Mouse (Mus musculus): ENCODE results near the gene Bdkrb2.

The Bdkrb2 gene

DNA sequence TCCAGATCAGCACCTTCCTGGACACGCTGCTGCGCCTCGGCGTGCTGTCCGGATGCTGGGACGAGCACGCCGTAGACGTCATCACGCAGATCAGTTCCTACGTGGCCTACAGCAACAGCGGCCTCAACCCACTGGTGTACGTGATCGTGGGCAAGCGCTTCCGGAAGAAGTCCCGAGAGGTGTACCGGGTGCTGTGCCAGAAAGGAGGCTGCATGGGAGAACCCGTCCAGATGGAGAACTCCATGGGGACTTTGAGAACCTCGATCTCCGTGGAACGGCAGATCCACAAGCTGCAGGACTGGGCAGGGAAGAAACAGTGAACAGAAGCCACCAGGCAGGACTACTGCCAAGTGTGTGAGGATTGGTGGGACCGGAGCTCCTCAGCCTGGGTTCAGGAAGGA is 29.3 kb downstream of the Bdkrb2 start:
- DNase-seq (ENCODE audit: low spot score), result no peak

DNA sequence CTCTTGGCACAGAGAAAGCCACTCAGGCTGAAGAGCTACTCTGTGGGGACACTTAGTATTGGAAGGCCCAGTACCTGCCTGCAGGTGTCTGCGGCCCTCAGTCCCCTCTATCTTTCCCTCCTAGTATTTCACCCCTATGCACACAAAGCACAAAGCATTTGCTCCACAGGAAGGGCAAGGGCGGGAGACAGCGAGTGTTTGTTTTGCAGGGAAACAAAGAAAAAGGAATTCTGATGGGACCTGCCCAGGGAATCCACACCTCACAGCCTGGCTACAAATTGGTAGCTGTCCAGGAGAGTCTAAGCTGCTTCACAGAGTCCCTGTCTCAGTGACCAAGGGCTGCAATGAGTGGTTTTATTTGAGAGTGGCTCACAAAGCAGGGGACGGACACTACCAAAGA is 30.4 kb downstream of the Bdkrb2 start:
- DNase-seq (ENCODE audit: low spot score), result no peak

DNA sequence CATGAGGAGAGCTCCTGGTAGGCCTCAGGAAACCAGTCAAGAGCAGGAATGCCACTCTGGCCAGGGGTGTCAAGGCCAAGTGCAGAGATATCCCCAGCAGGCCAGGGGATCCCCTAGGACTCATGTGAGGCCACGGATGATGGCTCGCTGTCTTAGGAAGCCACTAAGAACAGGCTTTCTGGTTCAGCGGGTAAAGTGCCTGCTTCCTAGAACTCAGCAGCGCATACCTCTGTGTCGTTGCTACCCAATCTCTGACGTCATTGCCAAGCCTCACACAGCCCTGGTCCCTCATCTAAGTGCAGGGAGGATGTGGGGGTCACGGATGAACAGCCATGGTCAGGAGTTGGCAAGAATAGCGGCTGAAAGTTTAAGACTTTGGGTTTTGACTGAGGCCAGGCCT is 34.1 kb downstream of the Bdkrb2 start:
- peak; percentile 29 for DNase-seq (ENCODE audit: low spot score)

DNA sequence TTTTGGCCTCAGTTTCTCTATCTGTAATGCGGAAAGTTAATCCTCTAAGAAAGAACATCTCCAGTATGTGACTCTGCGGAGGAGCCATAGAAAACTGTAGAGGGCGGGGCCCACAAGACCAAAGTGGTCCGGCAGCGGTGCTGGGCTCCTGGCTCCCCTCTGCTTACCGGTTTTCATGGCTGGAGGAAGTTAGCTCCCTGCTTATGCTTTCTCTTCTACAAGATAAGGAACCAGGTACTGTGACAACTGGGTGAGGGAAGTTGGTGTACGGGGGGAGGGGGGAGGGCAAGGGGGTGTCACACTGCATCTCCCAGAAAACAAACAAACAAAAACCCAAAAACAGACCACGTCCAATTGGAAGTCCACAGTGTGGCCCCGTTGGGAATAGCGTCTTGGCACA is 35.5 kb downstream of the Bdkrb2 start:
- DNase-seq (ENCODE audit: low spot score), result no peak

DNA sequence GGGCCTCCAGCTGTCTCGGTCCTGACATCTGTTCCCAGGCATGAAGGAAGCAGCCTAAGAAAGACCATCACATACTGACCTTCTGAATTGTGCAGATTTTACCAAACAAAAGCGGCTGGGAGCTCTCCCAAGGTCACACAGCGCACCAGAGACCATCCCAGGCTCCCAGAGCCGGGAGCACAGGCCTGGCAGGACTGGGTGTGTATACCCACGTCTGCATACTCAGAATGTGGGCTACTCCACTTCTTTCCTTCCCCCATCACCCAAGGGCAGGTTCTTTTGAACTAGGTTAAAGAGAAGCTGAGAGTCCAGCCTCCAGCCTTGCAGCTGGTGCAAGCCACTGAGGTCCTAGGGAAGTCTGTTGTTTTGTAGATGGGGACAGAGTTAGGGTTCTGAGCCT is 36.1 kb downstream of the Bdkrb2 start:
- no peak for DNase-seq (ENCODE audit: low spot score)

DNA sequence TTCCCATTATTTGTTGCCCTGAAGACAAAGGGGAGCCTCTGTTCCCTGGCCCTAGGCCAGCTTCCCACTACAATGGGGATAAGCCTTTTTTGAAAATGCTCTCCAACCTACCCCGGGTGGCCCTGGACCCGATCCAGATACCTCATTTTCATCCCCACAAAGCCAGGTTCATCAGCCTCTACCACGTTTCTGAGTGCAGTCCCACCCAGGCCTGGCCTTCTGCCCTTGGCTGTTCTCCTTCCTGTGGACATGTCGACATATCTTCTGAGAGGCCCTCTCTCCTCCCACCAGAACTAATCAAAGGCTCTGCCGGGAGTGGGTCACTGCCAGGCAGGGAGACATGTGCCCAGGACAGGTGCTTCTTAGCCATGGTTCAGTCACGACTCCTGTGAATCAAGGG is 38.6 kb downstream of the Bdkrb2 start:
- DNase-seq (ENCODE audit: low spot score), result no peak

DNA sequence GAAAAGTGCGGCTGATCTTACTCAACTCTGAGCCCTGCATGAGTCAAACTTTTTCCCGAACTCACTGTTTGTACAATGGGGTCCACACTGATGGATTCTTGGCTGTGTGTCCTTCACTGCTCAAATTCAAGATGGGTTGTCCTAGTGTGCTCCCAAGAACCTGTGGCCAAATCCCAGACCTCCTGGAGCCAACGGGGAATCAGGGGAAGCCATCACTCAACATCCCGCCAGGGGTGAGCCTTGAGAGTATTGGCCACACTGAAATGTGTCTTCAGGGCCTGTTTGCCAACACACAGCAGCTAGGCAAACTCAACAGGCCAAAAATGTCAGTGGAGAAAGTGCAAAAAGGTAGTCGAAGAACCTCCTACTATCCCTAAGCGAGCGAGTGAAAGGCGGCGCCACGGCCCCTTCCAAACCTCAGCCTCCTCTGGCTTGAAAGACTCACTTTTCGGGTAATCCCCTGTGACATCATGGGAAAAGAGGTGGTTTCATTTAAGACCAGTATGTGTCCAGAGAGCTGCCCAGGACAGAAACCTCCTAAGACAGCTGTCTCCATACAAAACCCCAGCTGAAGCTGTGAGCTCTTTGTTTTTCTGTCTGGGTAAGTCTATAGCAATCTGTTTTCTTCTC is 39.7 kb downstream of the Bdkrb2 start, which contains the start of gene Bdkrb1:
Bdkrb1 (plus strand) TSS at position 505 of the 630 bp plus-strand sequence.
- DNase-seq (ENCODE audit: low spot score), result no peak

DNA sequence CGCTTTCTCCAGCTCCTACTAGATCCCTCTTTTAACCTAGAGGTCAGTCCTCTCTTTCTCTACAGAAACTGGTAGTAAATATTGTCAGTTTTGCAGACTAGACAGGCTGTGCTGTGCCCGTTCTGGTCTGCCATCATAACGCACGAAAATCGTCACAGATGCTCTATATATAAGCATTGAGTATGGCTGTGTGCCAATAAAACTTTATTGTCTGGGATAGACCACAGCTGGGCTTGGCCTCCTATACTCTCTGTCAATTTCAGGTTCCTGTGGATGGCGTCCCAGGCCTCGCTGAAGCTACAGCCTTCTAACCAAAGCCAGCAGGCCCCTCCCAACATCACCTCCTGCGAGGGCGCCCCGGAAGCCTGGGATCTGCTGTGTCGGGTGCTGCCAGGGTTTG is 40.9 kb downstream of the Bdkrb2 start:
- DNase-seq (ENCODE audit: low spot score), result no peak

DNA sequence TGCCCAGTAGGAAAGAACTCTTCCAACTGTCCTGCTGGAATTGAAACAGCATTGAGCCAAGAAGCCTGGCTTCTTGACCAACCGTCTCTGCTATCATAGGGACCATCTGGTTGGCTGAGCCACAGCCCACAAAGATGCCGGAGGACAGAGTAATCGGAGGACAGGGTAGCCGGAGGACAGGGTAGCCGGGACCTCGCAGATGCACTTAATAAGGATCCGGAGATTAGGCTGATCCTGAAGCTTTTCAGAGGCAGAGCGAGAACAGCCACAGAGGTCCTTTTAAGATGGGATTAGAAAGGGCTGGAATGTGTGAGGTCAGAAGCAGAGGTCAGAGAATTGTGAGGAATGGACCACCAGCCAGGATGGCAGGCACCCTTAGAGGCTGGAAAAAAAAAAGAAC is 42.2 kb downstream of the Bdkrb2 start:
- DNase-seq (ENCODE audit: low spot score), result no peak

DNA sequence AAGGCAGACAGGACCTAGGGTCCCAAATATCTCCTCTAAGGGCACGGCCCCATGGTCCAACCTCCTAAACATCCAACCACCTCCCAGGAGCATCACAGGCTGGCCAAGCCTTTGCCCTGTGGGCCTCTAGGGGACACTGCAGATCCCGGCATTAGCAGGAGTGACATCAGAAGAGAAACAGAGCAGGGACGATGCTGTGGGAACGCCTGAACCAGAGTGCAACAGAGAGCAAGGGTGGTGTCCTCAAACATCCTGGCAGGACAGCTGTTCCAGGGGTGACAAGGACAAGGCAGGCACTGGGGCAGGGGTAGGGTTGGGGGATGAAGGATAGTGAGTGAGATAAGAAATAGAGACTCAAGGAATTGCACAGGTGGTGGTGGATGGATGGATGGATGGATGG is 43.9 kb downstream of the Bdkrb2 start:
- DNase-seq (ENCODE audit: low spot score), result no peak

DNA sequence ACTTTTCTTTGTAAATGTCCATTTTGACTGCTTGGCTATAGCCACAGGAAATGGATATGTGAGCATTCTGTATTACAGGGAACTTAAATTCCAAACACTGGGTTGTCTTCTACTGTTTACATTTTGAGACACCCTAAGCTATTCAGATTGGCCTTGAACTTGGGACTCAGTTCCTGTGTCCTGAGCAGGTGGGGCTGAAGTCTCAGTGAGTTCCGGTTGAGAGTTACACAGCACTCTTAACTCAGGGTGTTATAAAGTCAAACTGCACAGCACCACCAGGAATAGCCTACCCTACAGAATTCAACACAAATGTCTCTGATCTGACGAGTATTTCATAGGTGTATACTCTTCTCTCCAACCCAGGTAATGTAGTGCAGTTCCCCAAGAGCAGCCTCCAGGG is 48.0 kb downstream of the Bdkrb2 start:
- no peak for DNase-seq (ENCODE audit: low spot score)

DNA sequence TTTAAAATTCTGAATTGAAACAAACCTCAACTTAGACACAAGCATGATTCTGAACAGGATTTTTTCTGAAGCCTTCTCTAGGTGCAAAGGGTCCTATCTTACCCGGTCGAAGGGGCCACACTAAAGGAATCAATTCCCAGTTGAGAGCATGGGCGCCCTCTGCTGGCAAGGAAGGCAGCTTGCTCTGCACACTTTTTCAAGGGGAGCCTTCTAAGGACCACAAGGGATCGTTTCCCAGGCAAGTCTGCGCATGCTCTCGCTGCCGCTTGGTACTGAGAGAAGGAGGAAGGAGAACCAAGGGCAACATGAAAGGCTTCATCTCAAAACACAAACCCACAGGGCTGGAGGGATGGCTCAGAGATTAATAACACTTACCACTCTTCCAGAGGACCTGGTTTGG is 48.7 kb downstream of the Bdkrb2 start:
- peak; percentile 27 for DNase-seq (ENCODE audit: low spot score)

DNA sequence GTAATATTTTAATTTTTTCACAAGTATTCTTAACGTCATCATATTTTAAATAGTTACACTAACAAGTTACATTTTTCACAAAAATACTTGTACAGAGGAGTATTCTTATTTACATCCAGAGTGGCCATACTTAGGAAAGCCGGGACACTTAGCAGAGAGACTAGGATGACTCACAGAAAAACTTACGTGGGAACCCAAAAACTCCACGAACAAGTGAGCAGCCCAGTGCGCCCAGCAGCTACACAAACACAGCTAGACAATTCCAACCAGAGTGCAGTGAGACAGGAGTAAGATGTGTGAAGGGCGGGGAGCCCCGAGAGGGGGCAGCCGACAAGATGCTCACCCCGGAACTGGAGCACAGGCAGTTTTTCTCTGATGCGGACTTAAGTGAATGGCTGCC is 50.5 kb downstream of the Bdkrb2 start:
- DNase-seq (ENCODE audit: low spot score), result no peak

DNA sequence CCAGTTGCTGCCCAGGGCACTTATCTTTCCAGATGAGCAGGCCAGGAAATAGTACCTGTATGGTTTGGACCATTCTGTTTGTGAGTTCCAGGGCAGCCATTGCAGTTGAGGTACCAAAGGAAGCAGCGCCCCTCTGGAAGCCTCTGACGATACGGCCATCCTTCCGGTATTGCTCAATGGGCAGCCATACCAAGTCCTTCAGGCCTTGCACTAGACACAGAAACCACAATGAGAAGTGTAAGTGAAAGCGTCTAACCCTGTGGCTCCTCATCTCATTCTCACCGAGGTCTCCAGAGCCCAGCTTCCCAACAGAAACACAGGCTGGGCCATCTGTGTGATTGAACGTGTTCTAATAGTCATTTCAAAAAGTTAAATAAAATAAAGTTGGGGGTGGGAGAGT is 59.0 kb downstream of the Bdkrb2 start:
- no peak for DNase-seq (ENCODE audit: low spot score)

DNA sequence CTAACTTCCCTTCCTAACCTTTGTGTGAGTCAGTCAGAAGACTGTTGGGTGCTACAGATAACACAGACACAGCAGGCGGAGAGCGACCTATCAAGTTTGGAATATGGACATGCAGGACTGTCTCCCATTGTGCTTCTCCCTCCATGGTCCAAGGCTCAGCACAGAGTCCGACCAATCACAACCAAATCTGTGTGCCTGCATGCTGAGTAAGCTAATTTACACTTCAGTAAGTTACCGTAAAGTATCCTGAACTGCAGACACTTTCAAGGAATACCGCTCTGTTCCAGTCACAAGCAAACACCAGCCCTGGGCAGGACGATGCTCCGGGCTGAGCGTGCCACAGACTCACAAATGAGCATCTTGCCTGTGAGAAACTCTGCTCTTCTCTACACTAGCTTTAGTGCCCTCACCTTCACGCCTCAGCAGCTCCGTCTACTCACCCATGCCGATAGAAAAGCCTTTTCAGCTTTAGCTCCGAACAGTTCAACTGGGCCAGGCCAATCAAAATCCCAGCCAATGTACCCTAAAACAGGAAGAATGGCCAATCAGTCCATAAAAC is 60.0 kb downstream of the Bdkrb2 start:
- no peak for DNase-seq (ENCODE audit: low spot score)

DNA sequence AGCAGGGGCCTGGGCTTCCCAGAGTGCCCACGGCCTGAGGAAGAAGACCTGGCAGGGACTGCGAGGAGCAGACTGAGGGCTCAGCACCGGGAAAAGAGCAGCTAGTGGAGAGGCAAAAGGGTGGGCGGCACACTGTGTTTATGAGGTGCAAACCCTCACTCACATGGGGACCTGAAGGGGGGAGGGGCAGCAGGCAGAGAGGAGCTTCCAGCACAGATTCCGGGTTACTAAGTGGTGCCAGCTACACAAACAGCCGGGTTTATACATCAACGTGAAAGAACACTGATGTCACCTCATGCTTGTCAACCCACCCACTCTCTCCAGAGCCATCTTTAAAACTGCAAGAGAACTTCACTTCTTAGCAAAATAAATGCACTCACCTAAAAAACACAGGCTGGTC is 62.8 kb downstream of the Bdkrb2 start:
- DNase-seq (ENCODE audit: low spot score), result no peak

DNA sequence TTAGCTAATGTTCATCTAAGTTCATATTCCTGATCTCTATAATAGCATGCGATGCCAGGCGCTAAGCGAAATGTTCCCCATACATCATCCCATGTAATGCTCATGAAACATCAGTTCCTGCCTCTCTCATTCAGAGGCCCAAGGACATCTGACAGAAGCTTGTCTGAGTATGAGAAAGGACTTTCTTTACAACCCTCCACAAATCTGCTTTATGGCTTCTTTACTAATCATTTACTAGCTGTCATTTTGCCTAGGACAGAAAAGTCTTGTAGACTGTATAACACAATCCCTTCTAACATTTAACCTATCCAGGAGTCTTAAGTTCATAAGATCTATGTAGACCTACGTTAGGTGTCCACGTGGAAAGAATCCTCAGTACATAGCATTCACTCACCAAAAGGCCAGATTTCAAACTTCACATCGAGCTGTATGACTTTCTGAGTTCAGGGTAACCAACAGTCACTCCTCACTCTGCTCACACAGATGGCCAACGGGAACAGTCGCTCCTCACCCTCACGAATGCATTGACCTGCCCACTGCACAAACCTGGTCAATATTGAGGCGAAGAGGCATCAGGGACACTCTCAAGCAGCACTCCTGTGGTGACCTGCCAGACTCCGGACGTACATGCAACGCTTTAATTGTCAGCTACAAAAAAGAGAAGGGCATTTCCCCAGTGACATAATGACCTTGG is 71.5 kb downstream of the Bdkrb2 start:
- DNase-seq (ENCODE audit: low spot score), result no peak

DNA sequence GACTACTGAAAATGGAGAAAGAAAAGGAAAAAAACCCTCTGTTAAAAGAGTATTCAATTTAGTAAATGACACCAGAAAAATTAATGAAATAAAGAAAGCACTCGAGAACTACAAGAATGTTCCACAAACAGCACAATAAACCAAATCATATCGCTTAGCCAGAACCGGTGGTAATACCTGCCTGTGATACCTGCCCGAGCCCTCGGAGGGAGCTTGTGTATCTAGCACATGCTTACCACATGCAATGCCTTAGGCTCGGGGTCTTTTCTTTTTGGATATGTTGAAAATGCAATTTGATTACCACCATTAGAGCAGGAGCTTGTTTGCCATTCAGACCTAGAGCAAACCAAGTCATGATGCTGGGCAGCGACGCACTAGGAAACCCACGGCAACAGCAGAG is 73.5 kb downstream of the Bdkrb2 start:
- DNase-seq (ENCODE audit: low spot score), result no peak

DNA sequence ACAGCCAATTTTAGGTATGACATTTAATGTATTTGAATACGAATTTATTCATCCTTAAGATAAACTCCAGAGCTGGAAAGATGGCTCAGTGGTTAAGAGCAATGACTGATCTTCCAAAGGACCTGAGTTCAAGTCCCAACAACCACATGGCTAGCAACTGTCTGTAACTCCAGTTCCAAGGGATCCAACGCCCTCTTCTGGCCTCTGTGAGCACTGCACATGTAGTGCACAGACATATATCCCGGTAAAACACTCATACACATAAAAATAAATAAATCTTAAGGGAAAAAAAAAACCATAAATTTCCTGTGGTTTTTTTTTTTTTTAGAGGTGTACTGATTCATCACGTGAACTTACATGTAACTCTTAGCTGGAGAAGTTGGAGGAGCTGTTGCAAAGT is 74.5 kb downstream of the Bdkrb2 start:
- no peak for DNase-seq (ENCODE audit: low spot score)

DNA sequence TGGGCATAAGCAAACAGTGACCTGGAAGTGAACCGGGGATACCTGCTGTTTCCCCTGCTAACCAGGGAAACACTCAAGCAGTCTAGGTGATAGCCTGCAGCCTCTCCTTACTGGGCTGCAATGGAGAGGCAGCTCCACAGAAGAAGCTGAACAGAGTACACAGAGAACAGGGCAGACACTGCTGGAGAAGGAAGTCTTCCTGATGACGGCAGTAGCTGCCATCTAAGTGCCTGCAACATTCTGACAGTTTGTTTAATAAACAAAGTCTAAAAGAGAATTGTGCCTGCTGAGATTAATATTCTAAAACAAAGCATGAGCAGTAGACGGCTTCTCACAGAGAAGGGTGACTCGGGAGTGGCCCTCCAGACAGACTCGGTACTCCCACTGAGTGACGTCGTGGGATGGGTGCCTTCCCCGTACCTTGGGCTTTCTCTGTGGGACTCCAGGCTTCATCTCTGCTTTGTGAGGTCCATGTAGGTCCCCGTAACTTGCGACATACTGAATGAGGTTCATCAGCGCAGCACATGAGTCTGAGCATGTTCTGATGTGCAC is 79.8 kb downstream of the Bdkrb2 start:
- no peak for DNase-seq (ENCODE audit: low spot score)

All from spleen, adult 12 weeks (tissue).